Mouse (Mus musculus) CH12.LX (cell line): ENCODE measurements around the gene Ttll9. TPM values are rescaled to one million over a fixed set of nuclear protein-coding genes. Genes with fewer than 3 reads are reported as not detected.
A peak's percentile ranks its signal among the peaks of the same experiment; 100 is the strongest.

Experiments
- DNase-seq: peaks from one replicate; pipeline ENCODE4 v3.0.0-alpha.2; 2013; ENCODE audit errors: extremely low read depth
- H3K27ac ChIP-seq: 2 replicates; pipeline ENCODE4 v1.5.1; 2012; ENCODE audit warnings: low read depth, mild to moderate bottlenecking, control low read depth, moderate library complexity; ENCODE audit not compliant: insufficient read depth
- H3K27me3 ChIP-seq: replicated peaks from 2 replicates; pipeline ENCODE3; 2012; ENCODE audit warnings: inconsistent platforms
- H3K36me3 ChIP-seq, 2 experiments: replicated peaks in 1 of 2; 2 replicates each; pipeline versions ENCODE3 to v1.6.1; 2012; ENCODE audit warnings: inconsistent platforms in 1 of 2, low read length in 1 of 2, mild to moderate bottlenecking in 1 of 2, mixed read lengths in 1 of 2, moderate library complexity in 1 of 2; ENCODE audit not compliant: control insufficient read depth in 1 of 2, insufficient read depth in 1 of 2
- H3K4me1 ChIP-seq, 2 experiments: 2 replicates each; pipeline ENCODE4 v1.6.1; 2012; ENCODE audit warnings: inconsistent platforms in 1 of 2, moderate library complexity in 1 of 2; ENCODE audit not compliant: insufficient read depth in 2 of 2, control insufficient read depth in 1 of 2
- H3K4me2 ChIP-seq: 2 replicates; pipeline ENCODE4 v1.6.1; 2012; ENCODE audit warnings: low read depth, mild to moderate bottlenecking, control low read depth; ENCODE audit not compliant: poor library complexity, insufficient read depth, severe bottlenecking
- H3K4me3 ChIP-seq, 3 experiments: fragments of 150-350 bp in 1 of 3; sonication (generic) in 1 of 3; replicated peaks in 1 of 3; 2 replicates each; pipeline versions ENCODE3 to v1.5.1; 2011 to 2012; ENCODE audit warnings: low read depth in 2 of 3, low read length in 2 of 3, mild to moderate bottlenecking in 2 of 3, moderate library complexity in 2 of 3, control low read depth in 1 of 3, improper control_type of control experiment in 1 of 3, inconsistent platforms in 1 of 3, mixed read lengths in 1 of 3; ENCODE audit not compliant: poor library complexity in 1 of 3
- H3K79me2 ChIP-seq: replicated peaks from 2 replicates; pipeline ENCODE4 v1.6.1; 2012; ENCODE audit warnings: mild to moderate bottlenecking, moderate library complexity; ENCODE audit not compliant: control insufficient read depth, poor library complexity, insufficient read depth, severe bottlenecking; ENCODE audit errors: extremely low read depth
- H3K9ac ChIP-seq: 2 replicates; pipeline ENCODE4 v1.6.1; 2012; ENCODE audit warnings: low read depth, mild to moderate bottlenecking, control low read depth, moderate library complexity; ENCODE audit not compliant: insufficient read depth
- H3K9me3 ChIP-seq: replicated peaks from 2 replicates; pipeline ENCODE3; 2012; ENCODE audit warnings: low read length, inconsistent platforms, mixed read lengths
- BHLHE40 ChIP-seq: IDR thresholded peaks from 2 replicates; pipeline ENCODE4 v1.6.1; 2011; ENCODE audit warnings: mild to moderate bottlenecking, low read depth, low read length, improper control_type of control experiment
- CTCF ChIP-seq, 2 experiments: IDR thresholded peaks in 1 of 2; conservative IDR thresholded peaks in 1 of 2; 2 replicates each; pipeline ENCODE4 v1.5.1; 2011 to 2012; ENCODE audit warnings: low read depth in 2 of 2, low read length in 2 of 2, improper control_type of control experiment in 1 of 2, inconsistent platforms in 1 of 2, mild to moderate bottlenecking in 1 of 2, moderate library complexity in 1 of 2
- ELF1 ChIP-seq: IDR thresholded peaks from 2 replicates; pipeline ENCODE4 v1.6.1; 2014; ENCODE audit warnings: low read depth, mild to moderate bottlenecking, inconsistent platforms, low read length, improper control_type of control experiment
- ETS1 ChIP-seq: conservative IDR thresholded peaks from 2 replicates; pipeline ENCODE4 v1.6.1; 2012; ENCODE audit warnings: low read depth, mild to moderate bottlenecking, inconsistent platforms, low read length, improper control_type of control experiment, moderate library complexity
- IRF4 ChIP-seq: IDR thresholded peaks from 2 replicates; pipeline ENCODE4 v1.6.1; 2014; ENCODE audit warnings: low read depth, mild to moderate bottlenecking, inconsistent platforms, low read length, improper control_type of control experiment
- JUND ChIP-seq: conservative IDR thresholded peaks from 2 replicates; pipeline ENCODE4 v1.6.1; 2011; ENCODE audit warnings: low read depth, low read length, improper control_type of control experiment
- KAT2A ChIP-seq: IDR thresholded peaks from 2 replicates; pipeline ENCODE4 v1.6.1; 2012; ENCODE audit warnings: low read length, improper control_type of control experiment, inconsistent platforms; ENCODE audit not compliant: insufficient replicate concordance
- MAZ ChIP-seq: IDR thresholded peaks from 2 replicates; pipeline ENCODE4 v1.6.1; 2012; ENCODE audit warnings: low read depth, mild to moderate bottlenecking, inconsistent platforms, low read length, improper control_type of control experiment, moderate library complexity
- MEF2A ChIP-seq: IDR thresholded peaks from 2 replicates; pipeline ENCODE4 v1.6.1; 2014; ENCODE audit warnings: low read depth, mild to moderate bottlenecking, inconsistent platforms, low read length, improper control_type of control experiment, borderline replicate concordance
- NELFE ChIP-seq: IDR thresholded peaks from 2 replicates; pipeline ENCODE4 v1.6.1; 2011; ENCODE audit warnings: low read depth, low read length, improper control_type of control experiment
- POLR2A ChIP-seq: IDR thresholded peaks from 2 replicates; pipeline ENCODE4 v1.6.1; 2011; ENCODE audit warnings: low read depth, mild to moderate bottlenecking, improper control_type of control experiment, low read length
- RAD21 ChIP-seq: IDR thresholded peaks from 2 replicates; pipeline ENCODE4 v1.6.1; 2011; ENCODE audit warnings: low read depth, mild to moderate bottlenecking, low read length, improper control_type of control experiment, moderate library complexity
- SMC3 ChIP-seq: IDR thresholded peaks from 2 replicates; pipeline ENCODE4 v1.6.1; 2011; ENCODE audit warnings: low read depth, low read length, improper control_type of control experiment
- TCF12 ChIP-seq: IDR thresholded peaks from 2 replicates; pipeline ENCODE4 v1.6.1; 2014; ENCODE audit warnings: low read depth, mild to moderate bottlenecking, inconsistent platforms, low read length, improper control_type of control experiment
- USF1 ChIP-seq: IDR thresholded peaks from 2 replicates; pipeline ENCODE4 v1.6.1; 2014; ENCODE audit warnings: low read depth, mild to moderate bottlenecking, inconsistent platforms, low read length, improper control_type of control experiment
- USF2 ChIP-seq: conservative IDR thresholded peaks from 2 replicates; pipeline ENCODE4 v1.6.1; 2011; ENCODE audit warnings: low read depth, low read length, improper control_type of control experiment
- dilution Hi-C: fragments of 300-500 bp; cut with MboI; formaldehyde crosslinking; loops from 2 replicates; pipeline ENCODE4 v1.14.3; 2020; ENCODE audit warnings: low sequenced_read_pairs; ENCODE audit not compliant: extremely low pct_unique_long_range_greater_than_20kb, extremely low pct_ligation_motif_present
- in situ Hi-C: fragments of 300-500 bp; cut with MboI; formaldehyde crosslinking; loops from 3 replicates; pipeline ENCODE4 v1.14.3; 2019; ENCODE audit warnings: low sequenced_read_pairs, low pct_ligation_motif_present, low pct_unique_long_range_greater_than_20kb, mixed read lengths
- polyA plus RNA-seq: library from polyadenylated mRNA; unstranded; fragments of >175 nt; gene quantifications from 2 replicates; pipeline ENCODE4 v1.2.1, GENCODE M21; 2012; ENCODE audit warnings: low read depth; ENCODE audit not compliant: insufficient read length
- total RNA-seq, 2 experiments: library from RNA; depleted of rRNA; stranded (reverse); fragments of 300-350 nt in 1 of 2; fragments of >200 nt in 1 of 2; gene quantifications; 2 replicates each; pipeline ENCODE4 v1.2.3; 2012 to 2014

Ttll9 gene
- total and polyA plus RNA-seq, 3 experiments = 1.5 to 1.7 (median 1.7) TPM

DNA sequence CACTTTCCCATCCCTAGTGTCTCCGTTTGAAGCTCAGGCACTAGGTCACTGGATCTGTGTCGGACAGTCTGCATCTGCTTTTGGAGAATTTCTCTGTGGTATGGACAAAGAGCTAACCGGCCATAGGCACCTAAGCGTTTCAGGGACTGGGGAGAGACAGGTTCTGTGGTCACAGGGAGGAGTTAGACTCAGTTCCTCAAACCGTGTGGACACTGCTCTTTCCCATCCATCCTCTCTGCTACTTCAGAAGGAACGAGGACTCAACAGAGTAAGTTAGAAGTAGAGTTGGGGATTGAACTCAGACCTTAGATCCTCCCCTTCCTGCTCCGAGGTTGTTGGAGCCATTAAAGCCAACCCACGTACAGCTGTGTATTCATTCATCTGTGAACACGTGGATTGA is 89.3 kb downstream of the Ttll9 start:
- peaks cover 85% of the 10 kb centered on the region for H3K27me3 ChIP-seq
- no peak overlapping the region for H3K4me2 ChIP-seq
- H3K4me3 ChIP-seq = no peak overlapping the region
- H3K9ac ChIP-seq = no peak overlapping the region
- TF ChIP-seq ELF1 (no peak), JUND (no peak), POLR2A (no peak), USF2 (no peak), MAZ (no peak), USF1 (no peak), MEF2A (no peak), KAT2A (no peak), ETS1 (no peak), TCF12 (no peak), BHLHE40 (no peak), SMC3 (no peak), RAD21 (no peak), IRF4 (no peak), NELFE (no peak), CTCF (conservative IDR thresholded peaks at IDR 0.05 in 1 of 2, IDR thresholded peaks at IDR 0.05 in 1 of 2; ENCODE audit: low read depth in 2 of 2, low read length in 2 of 2) (no peak)
- no peaks in the 10 kb centered on the region for H3K9me3 ChIP-seq
- in situ Hi-C loops (no loop called here), dilution Hi-C loops (no loop called here)
- no peak overlapping the region for H3K27ac ChIP-seq
- no peak for DNase-seq
- no peaks in the 10 kb centered on the region for H3K79me2 ChIP-seq
- H3K36me3 ChIP-seq = no peaks in the 10 kb centered on the region
- H3K4me1 ChIP-seq = peaks cover 4 to 26% of the 10 kb centered on the region in 2 experiments; a peak in 3 of 4 replicates

DNA sequence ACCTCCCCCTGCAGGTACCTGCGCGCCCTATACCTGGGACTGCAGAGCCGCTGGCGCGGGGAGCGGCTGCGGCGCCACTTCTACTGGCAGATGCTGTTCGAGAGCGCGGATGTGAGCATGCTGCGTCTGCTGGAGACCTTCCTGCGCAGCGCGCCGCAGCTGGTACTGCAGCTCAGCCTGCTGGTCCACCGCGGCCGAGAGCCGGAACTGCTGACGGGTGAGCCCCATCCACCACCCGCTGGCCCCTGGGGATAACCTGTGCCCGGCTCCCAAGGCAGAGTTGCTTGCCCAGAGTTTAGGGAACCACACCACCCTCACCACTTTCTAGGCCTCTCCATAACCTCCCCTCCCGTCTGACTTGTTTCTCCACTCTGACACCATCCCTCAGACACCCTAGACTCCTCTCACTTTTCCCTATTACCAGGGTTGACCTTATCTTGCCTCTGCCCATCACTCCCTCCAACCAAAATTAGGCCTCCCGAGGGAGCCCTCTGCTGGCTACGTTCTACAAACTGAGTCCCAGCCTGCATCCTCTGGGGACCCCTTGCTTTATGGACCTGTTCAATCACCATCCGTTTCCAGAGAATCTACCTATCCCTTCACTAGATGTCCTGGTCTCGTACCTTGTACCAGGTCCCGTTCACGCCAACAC is 90.5 kb downstream of the Ttll9 start:
- H3K9ac ChIP-seq = no peak overlapping the region
- TF ChIP-seq POLR2A = no peak
- TF ChIP-seq CTCF (conservative IDR thresholded peaks at IDR 0.05 in 1 of 2, IDR thresholded peaks at IDR 0.05 in 1 of 2; ENCODE audit: low read depth in 2 of 2, low read length in 2 of 2) = peak in 1 of 2 experiments; percentile 38; a peak in 2 of 4 replicates
- no peaks in the 10 kb centered on the region for H3K9me3 ChIP-seq
- H3K36me3 ChIP-seq = no peaks in the 10 kb centered on the region
- no peak overlapping the region for H3K4me3 ChIP-seq
- H3K27ac ChIP-seq = no peak overlapping the region
- H3K27me3 ChIP-seq = peaks cover 86% of the 10 kb centered on the region
- H3K79me2 ChIP-seq = no peaks in the 10 kb centered on the region
- H3K4me1 ChIP-seq = peaks cover 8 to 38% of the 10 kb centered on the region in 2 experiments; a peak in 3 of 4 replicates
- dilution Hi-C loops = no loop called here
- no peak for DNase-seq
- in situ Hi-C loops = no loop called here
- H3K4me2 ChIP-seq = no peak overlapping the region
